Mouse (Mus musculus) adrenal gland, adult 2 months (tissue): ENCODE measurements around the gene Gm21887. TPM values are rescaled to one million over a fixed set of nuclear protein-coding genes. Genes with fewer than 3 reads are reported as not detected.
A peak's percentile ranks its signal among the peaks of the same experiment; 100 is the strongest.
"Not testable (repeated sequence)": the region's sequence is repeated elsewhere in the genome, so short reads cannot be mapped to it uniquely, and the experiment has no call there.

ENCODE experiments used
- DNase-seq: peaks from one replicate; pipeline ENCODE4 v3.0.0; 2021
- polyA plus RNA-seq: library from polyadenylated mRNA; depleted of rRNA; stranded (reverse); fragments of >200 nt; gene quantifications from 2 replicates; pipeline ENCODE4 v1.2.3, GENCODE M21; 2012; rRNA removed
- total RNA-seq, 2 experiments: library from RNA; stranded (reverse); gene quantifications; 2 replicates each; pipeline ENCODE4 v1.2.3; 2021

The Gm21887 gene
- total and polyA plus RNA-seq, 3 experiments = 67.4 to 2,016 (median 241) TPM

- not testable (repeated sequence) for DNase-seq
Measured at GRCm38 (mm10) chrX:170011529-170011879, 2.0 kb downstream of the Gm21887 start.

GRCm38 (mm10) chrX:170013421-170013820 lies 4.0 kb downstream of the Gm21887 start:
- DNase-seq = not testable (repeated sequence)

- DNase-seq = not testable (repeated sequence)
Measured at GRCm38 (mm10) chrX:170014038-170014437, 4.6 kb downstream of the Gm21887 start.

GRCm38 (mm10) chrX:170015883-170016282 lies 6.4 kb downstream of the Gm21887 start:
- not testable (repeated sequence) for DNase-seq

- DNase-seq = peak; percentile 61
Measured at GRCm38 (mm10) chrX:170017333-170018245, 8.1 kb downstream of the Gm21887 start.

GRCm38 (mm10) chrX:170018571-170019218 lies 9.2 kb downstream of the Gm21887 start:
- DNase-seq = peak; percentile 67

- DNase-seq = not testable (repeated sequence)
Measured at GRCm38 (mm10) chrX:170019219-170019953, 9.9 kb downstream of the Gm21887 start.

- DNase-seq = peak; percentile 93
Measured at GRCm38 (mm10) chrX:170019954-170020689, 10.7 kb downstream of the Gm21887 start.

GRCm38 (mm10) chrX:170020690-170021050 lies 11.2 kb downstream of the Gm21887 start:
- DNase-seq = peak; percentile 63

- not testable (repeated sequence) for DNase-seq
Measured at GRCm38 (mm10) chrX:170021205-170021604, 11.7 kb downstream of the Gm21887 start.

- peak; percentile 62 for DNase-seq
Measured at GRCm38 (mm10) chrX:170021750-170022461, 12.4 kb downstream of the Gm21887 start.

Other genes starting within 250 kb of the Gm21887 start
- gene 4933400A11Rik, start 230.0 kb upstream of the Gm21887 start, total RNA-seq = not detected
- gene 4933400A11Rik, start 230.0 kb upstream of the Gm21887 start, polyA plus RNA-seq = not detected in 2 replicates